Mouse (Mus musculus) G1E-ER4 (cell line): ENCODE results near the gene Pcyt2. TPM values are rescaled to one million over a fixed set of nuclear protein-coding genes. Genes with fewer than 3 reads are reported as not detected.

Experiments
- GATA1 ChIP-seq: IDR thresholded peaks from one replicate; pipeline ENCODE4 v1.8.0; 2012; ENCODE audit warnings: low read length, inconsistent platforms
- polyA plus RNA-seq: library from polyadenylated mRNA; stranded (reverse); fragments of >175 nt; gene quantifications from 2 replicates; pipeline ENCODE4 v1.2.3, GENCODE M21; 2012

Gene Pcyt2
- polyA plus RNA-seq, 1 experiment, result 149 TPM

GRCm38 (mm10) chr11:120581490-120582267 is 36.1 kb downstream of the Pcyt2 start, which contains the start of gene Arhgdia:
Gene Arhgdia, minus strand, starts transcription at chr11:120581624.
- no peak for TF ChIP-seq GATA1

- no peak for TF ChIP-seq GATA1
Observed at GRCm38 (mm10) chr11:120580871-120581331, 36.8 kb downstream of the Pcyt2 start.

DNA sequence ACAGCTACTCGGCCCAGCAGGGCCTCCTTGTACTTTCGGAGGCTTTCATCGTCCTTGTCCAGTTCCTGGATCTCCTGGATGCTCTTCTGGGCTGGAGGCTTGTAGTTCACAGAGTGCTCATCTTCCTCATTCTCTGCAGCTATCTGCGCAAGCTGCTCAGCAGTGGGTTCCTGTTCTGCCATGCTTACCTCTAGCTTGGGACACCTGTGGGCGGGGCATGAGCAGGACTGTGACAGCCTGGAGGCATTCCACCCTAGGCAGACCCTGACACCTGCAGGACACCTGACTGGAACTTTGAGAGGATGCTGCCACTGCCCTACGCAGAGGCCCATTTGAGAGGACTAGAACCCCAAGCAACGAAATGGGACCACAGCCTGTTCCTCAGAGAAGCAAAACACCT is 37.5 kb downstream of the Pcyt2 start:
- no peak for TF ChIP-seq GATA1

- no peak for TF ChIP-seq GATA1
Observed at GRCm38 (mm10) chr11:120579316-120580107, 38.2 kb downstream of the Pcyt2 start.

DNA sequence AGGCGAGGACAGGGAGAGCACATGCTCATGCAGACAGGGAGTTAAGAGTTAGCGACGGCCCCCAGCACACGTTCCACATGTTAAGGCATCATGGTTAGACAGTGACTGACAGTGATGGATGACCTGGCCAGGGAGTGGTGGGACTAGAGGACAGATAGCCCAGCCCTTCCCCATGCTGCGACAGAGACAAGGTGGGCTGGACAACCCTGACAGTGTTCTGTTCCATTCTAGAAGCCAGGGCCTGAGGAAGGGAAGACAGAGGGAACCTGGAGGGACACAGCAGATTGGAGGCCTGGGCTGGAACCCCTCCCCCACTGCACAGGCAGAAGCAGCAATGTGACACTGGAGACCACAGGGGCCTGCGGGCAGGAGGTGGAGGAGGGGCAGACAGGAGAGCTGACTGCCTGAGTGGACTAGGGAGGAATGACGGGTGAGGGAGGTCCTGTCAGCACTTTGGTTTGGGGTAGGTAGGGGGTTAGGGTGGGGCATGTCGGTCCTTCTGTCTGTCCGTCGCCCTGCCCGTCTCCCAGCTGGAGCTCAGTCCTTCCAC is 39.0 kb downstream of the Pcyt2 start:
- no peak for TF ChIP-seq GATA1

DNA sequence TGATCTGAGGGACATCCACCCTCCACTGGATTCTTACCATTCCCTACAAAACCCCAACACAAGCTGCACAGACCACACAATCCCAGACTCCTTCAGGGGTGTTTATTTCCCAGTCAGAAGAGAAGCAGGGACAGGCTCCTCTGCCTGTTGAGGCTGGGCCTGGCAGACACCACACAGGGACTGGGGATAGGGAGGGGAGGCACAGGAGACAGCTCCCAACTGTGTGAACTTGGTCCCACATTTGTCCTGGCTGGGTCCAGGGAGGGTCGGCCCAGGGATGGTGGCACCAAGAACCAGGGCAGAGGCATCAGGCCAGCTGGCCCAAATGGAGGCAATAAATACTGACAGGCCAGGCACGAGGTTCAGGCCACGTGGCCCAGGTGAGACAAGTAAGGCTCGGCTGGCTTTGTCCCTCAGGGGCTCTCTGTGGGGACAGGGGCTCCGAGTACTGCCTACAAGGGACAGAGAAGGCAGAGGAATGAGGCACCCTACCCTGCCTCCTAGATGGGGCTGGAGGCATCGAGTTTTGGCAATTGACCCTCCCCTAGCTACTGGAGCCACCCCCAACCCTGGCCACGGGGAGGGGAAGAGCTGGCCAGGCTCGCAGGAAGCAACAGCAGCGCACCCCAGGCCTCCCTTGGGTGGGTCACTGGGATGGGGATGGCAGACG is 39.6 kb downstream of the Pcyt2 start:
- TF ChIP-seq GATA1, result no peak

- TF ChIP-seq GATA1, result no peak
Observed at GRCm38 (mm10) chr11:120577211-120578023, 40.3 kb downstream of the Pcyt2 start.

GRCm38 (mm10) chr11:120576365-120576981 is 41.3 kb downstream of the Pcyt2 start:
- TF ChIP-seq GATA1, result no peak

DNA sequence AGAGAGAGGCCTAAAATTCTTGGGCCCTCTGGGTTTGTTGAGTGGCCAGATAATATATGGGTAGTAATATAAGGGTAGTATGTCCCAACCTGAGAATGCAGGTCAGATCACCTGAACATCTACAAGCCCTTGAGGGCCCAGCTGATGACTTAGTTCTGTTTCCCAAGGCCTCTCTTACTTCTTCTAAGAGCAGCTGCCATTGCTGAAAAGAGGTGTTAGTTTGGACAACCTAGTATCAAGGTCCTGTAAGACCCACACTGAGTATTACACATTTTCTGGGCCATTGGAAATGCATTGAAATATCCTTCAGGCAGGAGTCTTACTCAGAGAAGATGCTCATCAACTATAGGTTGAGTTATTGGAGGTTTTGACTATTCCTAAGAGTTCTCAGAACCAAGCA is 41.8 kb downstream of the Pcyt2 start:
- no peak for TF ChIP-seq GATA1

GRCm38 (mm10) chr11:120575046-120575445 is 42.7 kb downstream of the Pcyt2 start:
- TF ChIP-seq GATA1, result no peak

DNA sequence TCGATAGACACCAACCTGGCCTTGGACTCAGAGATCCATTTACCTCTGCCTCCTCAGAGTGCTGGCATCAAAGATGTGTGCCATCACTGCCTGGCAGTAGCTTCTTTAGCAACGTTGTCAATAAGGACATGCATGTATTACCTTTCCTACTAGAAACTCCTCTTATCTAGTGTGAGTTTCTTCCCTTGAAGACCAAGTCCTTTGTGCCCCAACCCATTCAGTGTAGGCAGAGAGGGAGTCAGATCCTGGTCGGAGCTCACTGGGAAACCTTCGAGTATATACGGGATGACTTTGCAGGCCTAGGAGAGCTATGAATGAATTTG is 43.5 kb downstream of the Pcyt2 start:
- no peak for TF ChIP-seq GATA1

GRCm38 (mm10) chr11:120573585-120574277 is 44.0 kb downstream of the Pcyt2 start:
- TF ChIP-seq GATA1, result no peak

DNA sequence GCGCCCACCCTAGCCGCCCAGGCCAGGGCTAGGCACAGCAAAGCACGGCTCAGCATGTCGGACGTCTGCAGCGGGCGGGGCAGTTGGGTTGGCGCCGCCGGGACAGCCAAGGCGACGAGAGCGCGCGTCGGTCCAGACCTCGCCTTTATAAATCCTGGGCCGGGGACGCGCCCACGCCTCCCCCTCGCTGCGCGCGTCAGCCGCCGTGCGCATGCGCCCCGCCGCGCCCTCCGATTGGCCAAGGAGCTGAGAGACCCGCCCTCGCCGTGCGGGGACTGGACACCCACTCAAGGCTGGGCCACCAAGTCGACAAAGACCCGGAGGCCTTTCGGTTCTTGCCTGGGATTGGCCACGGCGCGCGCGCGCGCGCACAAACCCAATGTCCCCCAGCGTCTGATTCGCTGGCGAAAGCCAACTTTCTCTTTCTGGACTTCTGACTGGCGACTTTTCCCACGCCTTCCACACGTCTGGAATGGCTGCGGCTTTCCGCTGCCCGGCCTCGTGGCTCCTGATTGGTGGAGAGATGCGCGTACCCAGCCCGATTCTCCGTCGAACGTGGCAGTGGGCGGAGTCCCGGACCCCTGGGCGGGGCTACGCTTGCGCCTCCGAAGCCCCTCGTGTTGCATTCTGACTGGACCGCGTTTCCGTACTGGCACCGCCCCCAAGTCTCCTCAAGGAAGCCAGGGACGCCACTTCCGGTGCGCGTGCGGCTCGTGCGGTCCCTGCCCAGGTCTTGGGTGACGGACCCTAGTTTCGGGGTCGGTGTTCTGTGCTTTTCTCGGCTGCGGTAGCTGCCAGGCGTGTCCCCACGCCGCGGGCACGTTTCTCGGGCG is 44.8 kb downstream of the Pcyt2 start, which contains the start of gene P4hb:
Gene P4hb (minus strand): TSS at position 502 of the 833 bp plus-strand sequence.
- no peak for TF ChIP-seq GATA1
